Mouse (Mus musculus) heart, embryonic 13.5 days (tissue): Measurements from ENCODE around the gene Exoc3l. TPM values are rescaled to one million over a fixed set of nuclear protein-coding genes. Genes with fewer than 3 reads are reported as not detected.
A peak's percentile ranks its signal among the peaks of the same experiment; 100 is the strongest.

Experiments used
- ATAC-seq: fragments of 200-750 bp; cut with Nextera tagmentation; 2 replicates; pipeline ENCODE4 v1.8.0; 2017; ENCODE audit warnings: moderate TSS enrichment; ENCODE audit not compliant: insufficient number of reproducible peaks, low FRiP score, low TSS enrichment; ENCODE audit errors: extremely low read depth
- H3K27ac ChIP-seq: fragments of 300-500 bp; sonication (generic); replicated peaks from 2 replicates; pipeline ENCODE4 v1.5.1; 2015; ENCODE audit warnings: moderate library complexity, mild to moderate bottlenecking, inconsistent platforms
- H3K27me3 ChIP-seq: fragments of 300-500 bp; sonication (generic); replicated peaks from 2 replicates; pipeline ENCODE4 v1.6.1; 2015; ENCODE audit warnings: mild to moderate bottlenecking, inconsistent platforms
- H3K36me3 ChIP-seq: fragments of 300-500 bp; sonication (generic); 2 replicates; pipeline ENCODE4 v1.6.1; 2015; ENCODE audit warnings: mild to moderate bottlenecking, inconsistent platforms
- H3K4me1 ChIP-seq: fragments of 300-500 bp; sonication (generic); 2 replicates; pipeline ENCODE4 v1.6.1; 2015; ENCODE audit warnings: inconsistent platforms
- H3K4me2 ChIP-seq: fragments of 300-500 bp; sonication (generic); 2 replicates; pipeline ENCODE4 v1.6.1; 2015; ENCODE audit warnings: inconsistent platforms, mild to moderate bottlenecking, moderate library complexity
- H3K4me3 ChIP-seq: fragments of 300-500 bp; sonication (generic); 2 replicates; pipeline ENCODE4 v1.5.1; 2015; ENCODE audit warnings: moderate library complexity, mild to moderate bottlenecking, inconsistent platforms
- H3K9ac ChIP-seq: fragments of 300-500 bp; sonication (generic); 2 replicates; pipeline ENCODE4 v1.6.1; 2015; ENCODE audit warnings: inconsistent platforms, mild to moderate bottlenecking, moderate library complexity
- H3K9me3 ChIP-seq: fragments of 300-500 bp; sonication (generic); 2 replicates; pipeline ENCODE4 v1.6.1; 2016; ENCODE audit warnings: inconsistent platforms
- WGBS: fragments of 180-500 bp; shearing (Covaris S2); methylation state at CpG from one replicate; pipeline ENCODE4 v1.1.7; 2015; ENCODE audit warnings: mixed read lengths; 5-methylcytosine and 5-hydroxymethylcytosine counted together
- polyA plus RNA-seq: library from polyadenylated mRNA; unstranded; fragments of >200 nt; fragmentation: Nextera tagmentation; extraction: Ambion mirVana; gene quantifications from 2 replicates; pipeline ENCODE4 v1.2.1, GENCODE M21; 2015

The Exoc3l gene
- polyA plus RNA-seq = 15.5 and 15.9 TPM in 2 replicates

- Histone ChIP-seq H3K27me3 (peaks cover 29% of the 10 kb centered on the region), H3K4me1 (peaks cover 33% of the 10 kb centered on the region), H3K27ac (peak within 1 kb of the TSS; percentile 75), H3K4me3 (peak within 1 kb of the TSS; percentile 100), H3K4me2 (peak within 1 kb of the TSS; percentile 98), H3K9ac (peak within 1 kb of the TSS; percentile 97), H3K9me3 (no peaks in the 10 kb centered on the region), H3K36me3 (peaks cover 25% of the 10 kb centered on the region)
- 36% methylated on average over 11 of the region's 11 CpGs for WGBS
- ATAC-seq = no peak
These were observed at the start of gene Exoc3l for GRCm38 (mm10) chr8:105295895-105296573. Gene Exoc3l (minus strand): TSS chr8:105296101.

- Histone ChIP-seq H3K9me3 (no peaks in the 10 kb centered on the region), H3K4me3 (peak overlapping the region; percentile 81; the same call in 1 of the 2 replicates), H3K36me3 (no peaks in the 10 kb centered on the region), H3K4me2 (peak overlapping the region; percentile 99), H3K27ac (peak overlapping the region; percentile 41), H3K9ac (peak overlapping the region; percentile 91), H3K4me1 (peaks cover 85% of the 10 kb centered on the region), H3K27me3 (peaks cover 12% of the 10 kb centered on the region)
- 38% methylated on average over 7 of the region's 7 CpGs for WGBS
- no peak for ATAC-seq
These were observed 49.4 kb upstream of the Exoc3l start for GRCm38 (mm10) chr8:105345061-105345975.

- H3K27me3 ChIP-seq = no peaks in the 10 kb centered on the region
- H3K4me2 ChIP-seq = 0 out of 2 replicates have a peak overlapping the region, but pooled peaks have one; percentile 99
- no peaks in the 10 kb centered on the region for H3K9me3 ChIP-seq
- peak overlapping the region; percentile 62; the same call in 1 of the 2 replicates for H3K9ac ChIP-seq
- H3K4me1 ChIP-seq = peaks cover 85% of the 10 kb centered on the region
- H3K27ac ChIP-seq = peak overlapping the region; percentile 29; the same call in 1 of the 2 replicates
- WGBS = 50% methylated on average over 8 of the region's 8 CpGs
- ATAC-seq = no peak
- no peaks in the 10 kb centered on the region for H3K36me3 ChIP-seq
- no peak overlapping the region for H3K4me3 ChIP-seq
These were observed 48.1 kb upstream of the Exoc3l start for GRCm38 (mm10) chr8:105343791-105344574.

- Histone ChIP-seq H3K27me3 (no peaks in the 10 kb centered on the region), H3K4me1 (peaks cover 86% of the 10 kb centered on the region), H3K27ac (0 out of 2 replicates have a peak overlapping the region, but pooled peaks have one; percentile 36), H3K36me3 (peaks cover 10% of the 10 kb centered on the region), H3K4me2 (no peak overlapping the region), H3K4me3 (no peak overlapping the region), H3K9ac (no peak overlapping the region), H3K9me3 (no peaks in the 10 kb centered on the region)
- WGBS = 59% methylated on average over 4 of the region's 4 CpGs
- ATAC-seq = no peak
These were observed 46.9 kb upstream of the Exoc3l start for GRCm38 (mm10) chr8:105342768-105343167.

GRCm38 (mm10) chr8:105341399-105341798 is 45.5 kb upstream of the Exoc3l start:
- 17% methylated on average over 8 of the region's 8 CpGs for WGBS
- ATAC-seq = peak; percentile 16; the same call in 1 of the 2 replicates
- Histone ChIP-seq H3K4me3 (no peak overlapping the region), H3K36me3 (peaks cover 24% of the 10 kb centered on the region), H3K4me2 (no peak overlapping the region), H3K4me1 (peaks cover 81% of the 10 kb centered on the region), H3K9ac (no peak overlapping the region), H3K27ac (peak overlapping the region; percentile 64), H3K9me3 (no peaks in the 10 kb centered on the region), H3K27me3 (no peaks in the 10 kb centered on the region)

GRCm38 (mm10) chr8:105339886-105340635 is 44.2 kb upstream of the Exoc3l start:
- Histone ChIP-seq H3K4me3 (no peak overlapping the region), H3K36me3 (peaks cover 37% of the 10 kb centered on the region), H3K4me2 (no peak overlapping the region), H3K27me3 (no peaks in the 10 kb centered on the region), H3K4me1 (peaks cover 68% of the 10 kb centered on the region), H3K27ac (peak overlapping the region; percentile 64), H3K9ac (no peak overlapping the region), H3K9me3 (no peaks in the 10 kb centered on the region)
- 47% methylated on average over 6 of the region's 6 CpGs for WGBS
- ATAC-seq = no peak

DNA sequence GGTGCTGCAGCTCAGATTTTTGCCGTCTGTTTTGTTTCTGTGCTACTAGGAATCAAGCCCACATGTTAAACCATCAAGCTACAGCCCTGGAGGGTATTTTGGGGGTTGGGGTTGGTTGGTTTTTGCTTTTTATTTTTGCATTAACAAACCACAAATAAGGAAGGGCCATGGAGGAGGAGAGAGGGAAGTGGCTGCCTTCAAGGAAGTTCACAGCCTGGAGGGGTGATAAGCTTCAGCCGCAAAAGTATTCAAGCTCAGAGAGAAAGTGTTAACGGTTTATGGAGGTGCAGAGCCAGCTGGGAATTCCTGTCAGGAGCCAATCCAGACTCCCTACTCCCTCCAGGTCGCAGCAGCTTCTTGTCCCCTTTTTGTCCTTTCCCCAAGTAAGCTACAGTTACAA is 43.1 kb upstream of the Exoc3l start:
- no peaks in the 10 kb centered on the region for H3K27me3 ChIP-seq
- 19% methylated on average over 4 of the region's 4 CpGs for WGBS
- peak overlapping the region; percentile 67 for H3K9ac ChIP-seq
- H3K27ac ChIP-seq = peak overlapping the region; percentile 64
- no peak for ATAC-seq
- H3K9me3 ChIP-seq = no peaks in the 10 kb centered on the region
- peak overlapping the region; percentile 16 for H3K4me2 ChIP-seq
- H3K4me1 ChIP-seq = peaks cover 58% of the 10 kb centered on the region
- H3K36me3 ChIP-seq = peaks cover 48% of the 10 kb centered on the region
- no peak overlapping the region for H3K4me3 ChIP-seq

GRCm38 (mm10) chr8:105336373-105337130 is 40.7 kb upstream of the Exoc3l start:
- no peak overlapping the region for H3K4me3 ChIP-seq
- 62% methylated on average over 32 of the region's 32 CpGs for WGBS
- H3K27ac ChIP-seq = no peak overlapping the region
- H3K36me3 ChIP-seq = peaks cover 73% of the 10 kb centered on the region
- no peak overlapping the region for H3K9ac ChIP-seq
- peaks cover 39% of the 10 kb centered on the region for H3K4me1 ChIP-seq
- no peaks in the 10 kb centered on the region for H3K9me3 ChIP-seq
- no peak overlapping the region for H3K4me2 ChIP-seq
- H3K27me3 ChIP-seq = no peaks in the 10 kb centered on the region
- no peak for ATAC-seq

DNA sequence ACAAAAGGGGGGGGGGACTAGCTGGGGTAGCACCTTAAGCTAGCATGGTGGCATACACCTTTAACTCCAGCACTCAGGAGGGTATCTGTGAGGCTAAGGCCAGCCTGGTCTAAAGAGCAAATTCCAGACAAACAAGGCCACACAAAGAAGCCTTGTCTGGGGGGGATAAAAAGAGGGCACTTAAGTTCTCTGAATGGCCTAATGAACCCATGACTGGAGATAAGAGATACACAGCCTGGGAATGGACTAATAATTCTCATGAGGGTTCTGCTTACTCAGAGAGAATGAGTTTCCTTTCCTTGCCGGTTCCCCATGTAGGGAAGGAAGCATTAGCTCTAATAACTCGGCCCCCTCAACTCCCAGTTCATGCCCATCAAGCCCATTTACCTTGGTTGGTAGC is 36.6 kb upstream of the Exoc3l start:
- H3K36me3 ChIP-seq = peaks cover 98% of the 10 kb centered on the region
- H3K27me3 ChIP-seq = no peaks in the 10 kb centered on the region
- no peak overlapping the region for H3K4me3 ChIP-seq
- peaks cover 9% of the 10 kb centered on the region for H3K4me1 ChIP-seq
- no peak overlapping the region for H3K4me2 ChIP-seq
- no peaks in the 10 kb centered on the region for H3K9me3 ChIP-seq
- no peak overlapping the region for H3K9ac ChIP-seq
- WGBS = 48% methylated on average over 2 of the region's 2 CpGs
- ATAC-seq = no peak
- H3K27ac ChIP-seq = no peak overlapping the region

DNA sequence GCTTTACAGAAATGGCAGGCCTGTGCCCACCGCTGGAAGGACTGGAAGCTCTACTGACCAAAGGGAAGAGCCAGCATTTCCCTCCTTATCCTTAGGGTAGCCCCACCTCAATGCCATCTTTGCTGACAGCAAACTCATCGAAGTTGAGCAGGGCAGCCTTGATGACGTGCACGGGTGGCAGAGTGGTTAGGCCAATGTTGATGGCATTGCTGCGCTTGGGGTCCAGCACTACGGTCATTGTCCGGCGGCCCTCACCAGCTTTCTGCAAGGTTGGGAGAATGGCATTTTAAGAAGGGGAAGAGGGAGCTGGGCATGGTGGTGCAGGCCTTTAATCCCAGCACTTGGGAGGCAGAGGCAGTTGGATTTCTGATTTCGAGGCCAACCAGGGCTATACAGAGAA is 36.0 kb upstream of the Exoc3l start:
- 92% methylated on average over 9 of the region's 9 CpGs for WGBS
- no peak overlapping the region for H3K4me2 ChIP-seq
- H3K9ac ChIP-seq = no peak overlapping the region
- peaks cover 92% of the 10 kb centered on the region for H3K36me3 ChIP-seq
- ATAC-seq = no peak
- H3K27ac ChIP-seq = no peak overlapping the region
- no peak overlapping the region for H3K4me3 ChIP-seq
- H3K4me1 ChIP-seq = peaks cover 15% of the 10 kb centered on the region
- H3K9me3 ChIP-seq = no peaks in the 10 kb centered on the region
- H3K27me3 ChIP-seq = no peaks in the 10 kb centered on the region
